Mouse (Mus musculus): ENCODE data around the gene Carnmt1. TPM values are rescaled to one million over a fixed set of nuclear protein-coding genes. Genes with fewer than 3 reads are reported as not detected.

Carnmt1 gene
- polyA plus RNA-seq, 1 experiment: 5.4 TPM

- no peaks in the 10 kb centered on the region for H3K36me3 ChIP-seq (ENCODE audit: control insufficient read depth, insufficient read depth)
- no peaks in the 10 kb centered on the region for H3K27me3 ChIP-seq (ENCODE audit: control insufficient read depth, insufficient read depth, insufficient read length)
- H3ac ChIP-seq (ENCODE audit: control insufficient read depth, insufficient read length, low read depth): peak within 1 kb of the TSS; percentile 75
- H3K79me2 ChIP-seq (ENCODE audit: control insufficient read depth, insufficient read depth): peaks cover 40% of the 10 kb centered on the region
- no peak for TF ChIP-seq FOSL1 (IDR thresholded peaks at IDR 0.05; ENCODE audit: insufficient read depth, low read length, poor library complexity, severe bottlenecking)
- TF ChIP-seq MYOD1 (IDR thresholded peaks at IDR 0.05; ENCODE audit: control insufficient read depth, insufficient read length, low read depth): no peak
- peaks cover 22% of the 10 kb centered on the region for H3K79me3 ChIP-seq (ENCODE audit: low read depth)
- H3K4me3 ChIP-seq (ENCODE audit: insufficient read depth, poor library complexity, severe bottlenecking): peak within 1 kb of the TSS; percentile 74
These were observed 38.8 kb upstream of the Carnmt1 start, which contains the start of the genes Ostf1 and Nmrk1 for GRCm38 (mm10) chr19:18631644-18632219. Ostf1 (minus strand) TSS chr19:18631823. Nmrk1 (plus strand) TSS chr19:18631950.

- TF ChIP-seq CEBPB (IDR thresholded peaks at IDR 0.05; ENCODE audit: low read depth): no peak
- no peak for TF ChIP-seq FOSL1 (IDR thresholded peaks at IDR 0.05; ENCODE audit: insufficient read depth, low read length, poor library complexity, severe bottlenecking)
- TF ChIP-seq MYOG (IDR thresholded peaks at IDR 0.05; ENCODE audit: control insufficient read depth, extremely low read depth, insufficient read length): no peak
- TF ChIP-seq MAX (IDR thresholded peaks at IDR 0.05): no peak
- no peak for TF ChIP-seq USF1 (IDR thresholded peaks at IDR 0.05; ENCODE audit: low read depth)
- no peak for TF ChIP-seq CTCF (IDR thresholded peaks at IDR 0.05; ENCODE audit: control insufficient read depth, insufficient read depth, insufficient read length)
- TF ChIP-seq MYOD1 (IDR thresholded peaks at IDR 0.05; ENCODE audit: control insufficient read depth, insufficient read length, low read depth): no peak
These were observed 38.1 kb upstream of the Carnmt1 start for GRCm38 (mm10) chr19:18632231-18633185.

GRCm38 (mm10) chr19:18637954-18638353 lies 32.6 kb upstream of the Carnmt1 start:
- Histone ChIP-seq H3K79me2 (ENCODE audit: control insufficient read depth, insufficient read depth) (no peaks in the 10 kb centered on the region), H3K36me3 (ENCODE audit: control insufficient read depth, insufficient read depth) (no peaks in the 10 kb centered on the region), H3ac (ENCODE audit: control insufficient read depth, insufficient read length, low read depth) (no peak overlapping the region), H3K79me3 (ENCODE audit: low read depth) (no peaks in the 10 kb centered on the region), H3K27me3 (ENCODE audit: control insufficient read depth, insufficient read depth, insufficient read length) (no peaks in the 10 kb centered on the region), H3K4me3 (ENCODE audit: insufficient read depth, poor library complexity, severe bottlenecking) (no peak overlapping the region)
- TF ChIP-seq CEBPB (IDR thresholded peaks at IDR 0.05; ENCODE audit: low read depth): no peak
- TF ChIP-seq FOSL1 (IDR thresholded peaks at IDR 0.05; ENCODE audit: insufficient read depth, low read length, poor library complexity, severe bottlenecking): no peak
- no peak for TF ChIP-seq MYOG (IDR thresholded peaks at IDR 0.05; ENCODE audit: control insufficient read depth, extremely low read depth, insufficient read length)
- TF ChIP-seq CTCF (IDR thresholded peaks at IDR 0.05; ENCODE audit: control insufficient read depth, insufficient read depth, insufficient read length): no peak
- TF ChIP-seq MYOD1 (IDR thresholded peaks at IDR 0.05; ENCODE audit: control insufficient read depth, insufficient read length, low read depth): no peak
- TF ChIP-seq USF1 (IDR thresholded peaks at IDR 0.05; ENCODE audit: low read depth): no peak
- TF ChIP-seq MAX (IDR thresholded peaks at IDR 0.05): no peak

More at GRCm38 (mm10) chr19:18632231-18633185, 38.1 kb upstream of the Carnmt1 start:
- H3K27me3 ChIP-seq (ENCODE audit: control insufficient read depth, insufficient read depth, insufficient read length): no peaks in the 10 kb centered on the region
- H3K4me3 ChIP-seq (ENCODE audit: insufficient read depth, poor library complexity, severe bottlenecking): no peak overlapping the region
- H3K79me2 ChIP-seq (ENCODE audit: control insufficient read depth, insufficient read depth): peaks cover 34% of the 10 kb centered on the region
- H3K36me3 ChIP-seq (ENCODE audit: control insufficient read depth, insufficient read depth): no peaks in the 10 kb centered on the region
- H3ac ChIP-seq (ENCODE audit: control insufficient read depth, insufficient read length, low read depth): no peak overlapping the region
- peaks cover 18% of the 10 kb centered on the region for H3K79me3 ChIP-seq (ENCODE audit: low read depth)

GRCm38 (mm10) chr19:18638949-18639348 lies 31.6 kb upstream of the Carnmt1 start:
- Histone ChIP-seq H3K36me3 (ENCODE audit: control insufficient read depth, insufficient read depth) (no peaks in the 10 kb centered on the region), H3K4me3 (ENCODE audit: insufficient read depth, poor library complexity, severe bottlenecking) (no peak overlapping the region), H3ac (ENCODE audit: control insufficient read depth, insufficient read length, low read depth) (no peak overlapping the region), H3K79me2 (ENCODE audit: control insufficient read depth, insufficient read depth) (no peaks in the 10 kb centered on the region), H3K79me3 (ENCODE audit: low read depth) (no peaks in the 10 kb centered on the region), H3K27me3 (ENCODE audit: control insufficient read depth, insufficient read depth, insufficient read length) (no peaks in the 10 kb centered on the region)
- no peak for TF ChIP-seq USF1 (IDR thresholded peaks at IDR 0.05; ENCODE audit: low read depth)
- TF ChIP-seq MAX (IDR thresholded peaks at IDR 0.05): no peak
- TF ChIP-seq FOSL1 (IDR thresholded peaks at IDR 0.05; ENCODE audit: insufficient read depth, low read length, poor library complexity, severe bottlenecking): no peak
- no peak for TF ChIP-seq CEBPB (IDR thresholded peaks at IDR 0.05; ENCODE audit: low read depth)
- TF ChIP-seq MYOD1 (IDR thresholded peaks at IDR 0.05; ENCODE audit: control insufficient read depth, insufficient read length, low read depth): no peak
- TF ChIP-seq CTCF (IDR thresholded peaks at IDR 0.05; ENCODE audit: control insufficient read depth, insufficient read depth, insufficient read length): no peak

GRCm38 (mm10) chr19:18639552-18639951 lies 31.0 kb upstream of the Carnmt1 start:
- Histone ChIP-seq H3K79me3 (ENCODE audit: low read depth) (no peaks in the 10 kb centered on the region), H3K79me2 (ENCODE audit: control insufficient read depth, insufficient read depth) (no peaks in the 10 kb centered on the region), H3K27me3 (ENCODE audit: control insufficient read depth, insufficient read depth, insufficient read length) (no peaks in the 10 kb centered on the region), H3K36me3 (ENCODE audit: control insufficient read depth, insufficient read depth) (no peaks in the 10 kb centered on the region), H3K4me3 (ENCODE audit: insufficient read depth, poor library complexity, severe bottlenecking) (no peak overlapping the region), H3ac (ENCODE audit: control insufficient read depth, insufficient read length, low read depth) (no peak overlapping the region)
- TF ChIP-seq CTCF (IDR thresholded peaks at IDR 0.05; ENCODE audit: control insufficient read depth, insufficient read depth, insufficient read length) (no peak), MYOG (IDR thresholded peaks at IDR 0.05; ENCODE audit: control insufficient read depth, extremely low read depth, insufficient read length) (no peak), USF1 (IDR thresholded peaks at IDR 0.05; ENCODE audit: low read depth) (no peak), MAX (IDR thresholded peaks at IDR 0.05) (no peak), FOSL1 (IDR thresholded peaks at IDR 0.05; ENCODE audit: insufficient read depth, low read length, poor library complexity, severe bottlenecking) (no peak), CEBPB (IDR thresholded peaks at IDR 0.05; ENCODE audit: low read depth) (no peak), MYOD1 (IDR thresholded peaks at IDR 0.05; ENCODE audit: control insufficient read depth, insufficient read length, low read depth) (no peak)
